Comparison of ENCODE assay signal across 7 mouse cellular contexts in genomic region chr6:108065583-108065982, GRCm38 (mm10). TPM values are rescaled to one million over a fixed set of nuclear protein-coding genes. Genes with fewer than 3 reads are reported as not detected.
DNase-seq lines count a peak whose midpoint lies in the region; ATAC-seq and TF ChIP-seq lines count a peak whose summit lies in the region.

No protein-coding gene starts in this region.

- no peaks in the 10 kb centered on the region for H3K36me3 ChIP-seq in forebrain, embryonic 14.5 days (ENCODE audit: control insufficient read depth, insufficient read depth, low read length)
- H3K36me3 ChIP-seq in hindbrain, embryonic 12.5 days = no peaks in the 10 kb centered on the region

- DNase-seq in Patski (ENCODE audit: low read depth, low spot score) = peak; percentile 48
- peak; percentile 73 for DNase-seq in c-Kit-positive CD71-positive TER-119-positive erythroid progenitor cells, embryonic 14.5 days (ENCODE audit: low spot score)
- peak; percentile 92 for DNase-seq in forebrain, embryonic 14.5 days (ENCODE audit: low spot score)
- DNase-seq in left cerebral cortex, adult 11 months (ENCODE audit: low spot score) = peak; percentile 83
- DNase-seq in lung, postnatal 4 days = peak; percentile 86 to 87
- peak; percentile 85 for DNase-seq in right cerebral cortex, postnatal 14 days

- POLR2A ChIA-PET in Patski (lab: Charles Lee) = no interaction called here

- WGBS in forebrain, embryonic 14.5 days = 6% methylated on average over 6 of the region's 6 CpGs
- WGBS in hindbrain, embryonic 12.5 days = 5% methylated on average over 6 of the region's 6 CpGs

- H3K27ac ChIP-seq in forebrain, embryonic 14.5 days (ENCODE audit: low read depth, low read length) = peak overlapping the region; percentile 91
- H3K27ac ChIP-seq in hindbrain, embryonic 12.5 days = peak overlapping the region; percentile 91

- peak; percentile 60 for ATAC-seq in Patski
- no peak for ATAC-seq in forebrain, embryonic 14.5 days
- ATAC-seq in hindbrain, embryonic 12.5 days (ENCODE audit: low FRiP score) = no peak

- H3K4me2 ChIP-seq in forebrain, embryonic 14.5 days (ENCODE audit: low read length) = peak overlapping the region; percentile 55
- H3K4me2 ChIP-seq in hindbrain, embryonic 12.5 days (replicated peaks) = peak overlapping the region; percentile 58

- peak; percentile 81 for TF ChIP-seq CTCF in Patski (IDR thresholded peaks at IDR 0.05)

- no peaks in the 10 kb centered on the region for H3K9me3 ChIP-seq in forebrain, embryonic 14.5 days (replicated peaks; ENCODE audit: control insufficient read depth, low read length)
- H3K9me3 ChIP-seq in hindbrain, embryonic 12.5 days (replicated peaks) = no peaks in the 10 kb centered on the region

- CTCF ChIA-PET in Patski (lab: Charles Lee) = interaction anchor here (1.0 to 3.3 kb wide), 9 partner anchors 9 to 669 kb away, joined by 3 to 24 read pairs (median 4); no protein-coding TSS in a partner anchor

- in situ Hi-C loops in Patski (cut with MboI; ENCODE audit: low pct_unique_long_range_greater_than_20kb) = no loop called here

- H3K27me3 ChIP-seq in Patski = peaks cover 9% of the 10 kb centered on the region
- no peaks in the 10 kb centered on the region for H3K27me3 ChIP-seq in forebrain, embryonic 14.5 days (replicated peaks; ENCODE audit: control insufficient read depth, insufficient read depth, low read length)
- H3K27me3 ChIP-seq in hindbrain, embryonic 12.5 days = no peaks in the 10 kb centered on the region

- H3K9ac ChIP-seq in forebrain, embryonic 14.5 days (ENCODE audit: low read length) = peak overlapping the region; percentile 51; the same call in 1 of the 2 replicates
- H3K9ac ChIP-seq in hindbrain, embryonic 12.5 days = peak overlapping the region; percentile 61; the same call in 1 of the 2 replicates

- peak overlapping the region; percentile 55 for H3K4me3 ChIP-seq in forebrain, embryonic 14.5 days (ENCODE audit: low read depth, low read length)
- H3K4me3 ChIP-seq in hindbrain, embryonic 12.5 days = peak overlapping the region; percentile 55

- no peaks in the 10 kb centered on the region for H3K4me1 ChIP-seq in forebrain, embryonic 14.5 days (ENCODE audit: control insufficient read depth, insufficient read depth, low read length)
- no peaks in the 10 kb centered on the region for H3K4me1 ChIP-seq in hindbrain, embryonic 12.5 days

RNA-seq across cellular contexts. Expression of gene Setmar, which starts 0.7 kb away (rescaled TPM):
- polyA plus RNA-seq in Patski (2021) = 6.1 TPM
- 7.7 TPM in 2 replicates for polyA plus RNA-seq in forebrain, embryonic 14.5 days (2014; fragmentation: Nextera tagmentation; extraction: Ambion mirVana)
- polyA plus RNA-seq in hindbrain, embryonic 12.5 days (2016; fragmentation: Nextera tagmentation; extraction: Ambion mirVana) = 7.9 and 8.7 TPM in 2 replicates
